Mouse (Mus musculus): Measurements from ENCODE around the gene Nectin1.

GRCm38 (mm10) chr9:43850281-43850680, 106.5 kb downstream of the Nectin1 start:
- TF ChIP-seq CTCF (IDR thresholded peaks at IDR 0.05; ENCODE audit: low read depth) = no peak
- TF ChIP-seq EP300 (IDR thresholded peaks at IDR 0.05; ENCODE audit: low read depth) = no peak

All from liver, embryonic 14.5 days (tissue).